Mouse (Mus musculus) liver, embryonic 12.5 days (tissue): ENCODE measurements around the gene Tescl. TPM values are rescaled to one million over a fixed set of nuclear protein-coding genes. Genes with fewer than 3 reads are reported as not detected.

Experiments used
- ATAC-seq: fragments of 200-750 bp; cut with Nextera tagmentation; 2 replicates; pipeline ENCODE4 v1.8.0; 2017; ENCODE audit warnings: moderate number of reproducible peaks, mild to moderate bottlenecking, moderate library complexity
- H3K27ac ChIP-seq: fragments of 300-500 bp; sonication (generic); 2 replicates; pipeline ENCODE4 v1.5.1; 2016; ENCODE audit warnings: mild to moderate bottlenecking
- H3K27me3 ChIP-seq: fragments of 300-500 bp; sonication (generic); replicated peaks from 2 replicates; pipeline ENCODE4 v1.6.1; 2016; ENCODE audit warnings: mild to moderate bottlenecking, moderate library complexity
- H3K36me3 ChIP-seq: fragments of 300-500 bp; sonication (generic); 2 replicates; pipeline ENCODE4 v1.6.1; 2016; ENCODE audit warnings: mild to moderate bottlenecking, moderate library complexity
- H3K4me1 ChIP-seq: fragments of 300-500 bp; sonication (generic); 2 replicates; pipeline ENCODE4 v1.6.1; 2016
- H3K4me2 ChIP-seq: fragments of 300-500 bp; sonication (generic); 2 replicates; pipeline ENCODE4 v1.6.1; 2016; ENCODE audit warnings: mild to moderate bottlenecking, moderate library complexity
- H3K4me3 ChIP-seq: fragments of 300-500 bp; sonication (generic); 2 replicates; pipeline ENCODE4 v1.5.1; 2016; ENCODE audit warnings: mild to moderate bottlenecking, moderate library complexity
- H3K9ac ChIP-seq: fragments of 300-500 bp; sonication (generic); 2 replicates; pipeline ENCODE4 v1.6.1; 2016; ENCODE audit warnings: mild to moderate bottlenecking, moderate library complexity
- H3K9me3 ChIP-seq: fragments of 300-500 bp; sonication (generic); replicated peaks from 2 replicates; pipeline ENCODE4 v1.6.1; 2016; ENCODE audit warnings: mild to moderate bottlenecking, moderate library complexity
- WGBS: fragments of 180-500 bp; shearing (Covaris S2); methylation state at CpG from one replicate; pipeline ENCODE4 v1.1.7; 2016; ENCODE audit not compliant: insufficient replicate concordance; 5-methylcytosine and 5-hydroxymethylcytosine counted together
- polyA plus RNA-seq: library from polyadenylated mRNA; unstranded; fragments of >200 nt; fragmentation: Nextera tagmentation; extraction: Ambion mirVana; gene quantifications from 2 replicates; pipeline ENCODE4 v1.2.1, GENCODE M21; 2016

Gene Tescl
- polyA plus RNA-seq, 1 experiment from 2014 or later = not detected

DNA sequence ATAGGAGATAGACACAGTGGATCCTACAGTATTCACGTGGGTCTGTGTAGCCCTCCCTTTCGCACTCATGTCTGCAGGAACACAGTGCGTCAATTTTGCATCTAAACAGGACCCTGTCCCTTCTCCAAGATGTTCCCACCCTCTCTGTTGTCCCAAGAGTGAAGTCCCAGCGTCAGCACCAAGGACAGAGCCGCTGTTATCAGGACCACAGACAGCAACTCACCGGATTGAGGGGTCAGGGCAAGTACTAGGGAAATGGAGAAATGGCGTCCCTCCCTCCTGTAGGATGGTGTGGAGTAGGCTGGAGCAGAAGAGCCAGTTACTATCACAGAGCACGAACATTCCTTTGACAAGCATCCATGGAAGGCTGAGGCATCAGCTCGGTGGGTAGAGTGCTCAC is 25.5 kb upstream of the Tescl start:
- H3K27ac ChIP-seq = no peak overlapping the region
- H3K9ac ChIP-seq = no peak overlapping the region
- H3K4me1 ChIP-seq = peaks cover 17% of the 10 kb centered on the region
- peaks cover 3% of the 10 kb centered on the region; the same call in 1 of the 2 replicates for H3K9me3 ChIP-seq
- 17% methylated on average over 9 of the region's 9 CpGs for WGBS
- no peak overlapping the region for H3K4me2 ChIP-seq
- no peaks in the 10 kb centered on the region for H3K36me3 ChIP-seq
- peaks cover 31% of the 10 kb centered on the region for H3K27me3 ChIP-seq
- no peak overlapping the region for H3K4me3 ChIP-seq
- no peak for ATAC-seq

DNA sequence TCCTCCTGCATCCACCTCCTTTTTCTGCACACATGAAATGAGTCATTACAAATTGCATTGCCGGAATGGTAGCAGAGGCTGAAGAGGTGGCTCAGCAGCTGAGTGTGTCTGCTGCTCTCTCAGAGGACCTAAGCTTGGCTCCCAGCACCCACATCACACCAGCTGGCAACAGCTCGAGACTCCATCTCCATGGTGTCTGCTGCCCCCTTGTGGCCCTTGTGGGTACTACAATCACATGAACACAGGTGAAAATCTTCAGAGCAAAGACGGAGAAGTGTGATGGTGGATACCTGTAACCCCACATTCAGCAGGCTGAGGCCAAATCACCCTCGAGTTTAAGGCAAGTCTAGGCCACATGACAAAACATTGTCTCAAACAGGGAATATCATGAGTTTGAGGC is 24.2 kb upstream of the Tescl start:
- WGBS = 44% methylated on average over 4 of the region's 4 CpGs
- H3K9me3 ChIP-seq = peaks cover 3% of the 10 kb centered on the region; the same call in 1 of the 2 replicates
- H3K36me3 ChIP-seq = no peaks in the 10 kb centered on the region
- no peak overlapping the region for H3K4me2 ChIP-seq
- H3K4me1 ChIP-seq = peaks cover 3% of the 10 kb centered on the region; the same call in 1 of the 2 replicates
- peaks cover 28% of the 10 kb centered on the region for H3K27me3 ChIP-seq
- ATAC-seq = no peak
- no peak overlapping the region for H3K27ac ChIP-seq
- no peak overlapping the region for H3K4me3 ChIP-seq
- no peak overlapping the region for H3K9ac ChIP-seq

- Histone ChIP-seq H3K27ac (no peak overlapping the region), H3K4me2 (no peak overlapping the region), H3K4me3 (no peak overlapping the region), H3K4me1 (no peaks in the 10 kb centered on the region), H3K9ac (no peak overlapping the region), H3K36me3 (no peaks in the 10 kb centered on the region), H3K9me3 (peaks cover 3% of the 10 kb centered on the region; the same call in 1 of the 2 replicates), H3K27me3 (peaks cover 36% of the 10 kb centered on the region)
- 66% methylated on average over 10 of the region's 10 CpGs for WGBS
- ATAC-seq = no peak
Measured at GRCm38 (mm10) chr7:24356081-24356480, 22.3 kb upstream of the Tescl start.

DNA sequence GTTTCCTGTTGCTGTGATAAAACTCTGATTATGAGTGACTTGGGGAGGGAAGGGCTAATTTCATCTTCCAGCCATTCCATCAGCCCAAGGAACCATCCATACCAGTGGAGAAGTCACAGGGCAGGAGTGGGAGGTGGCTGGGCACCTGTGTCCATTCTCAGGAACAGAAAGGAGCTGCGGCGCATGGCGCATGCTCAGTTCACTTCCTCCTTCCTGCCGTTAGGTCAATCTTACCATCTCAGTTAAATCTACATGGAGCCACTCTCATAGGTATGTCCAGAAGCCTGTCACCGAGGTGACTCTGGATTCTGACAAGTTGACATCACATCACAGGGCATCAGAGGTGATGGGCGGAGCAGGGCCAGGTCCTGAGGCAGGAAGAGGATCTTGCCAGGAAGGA is 21.9 kb upstream of the Tescl start:
- H3K27ac ChIP-seq = no peak overlapping the region
- H3K9ac ChIP-seq = no peak overlapping the region
- 59% methylated on average over 6 of the region's 6 CpGs for WGBS
- no peak overlapping the region for H3K4me3 ChIP-seq
- H3K4me1 ChIP-seq = no peaks in the 10 kb centered on the region
- H3K36me3 ChIP-seq = no peaks in the 10 kb centered on the region
- H3K4me2 ChIP-seq = no peak overlapping the region
- no peak for ATAC-seq
- peaks cover 39% of the 10 kb centered on the region for H3K27me3 ChIP-seq
- H3K9me3 ChIP-seq = peaks cover 3% of the 10 kb centered on the region; the same call in 1 of the 2 replicates

DNA sequence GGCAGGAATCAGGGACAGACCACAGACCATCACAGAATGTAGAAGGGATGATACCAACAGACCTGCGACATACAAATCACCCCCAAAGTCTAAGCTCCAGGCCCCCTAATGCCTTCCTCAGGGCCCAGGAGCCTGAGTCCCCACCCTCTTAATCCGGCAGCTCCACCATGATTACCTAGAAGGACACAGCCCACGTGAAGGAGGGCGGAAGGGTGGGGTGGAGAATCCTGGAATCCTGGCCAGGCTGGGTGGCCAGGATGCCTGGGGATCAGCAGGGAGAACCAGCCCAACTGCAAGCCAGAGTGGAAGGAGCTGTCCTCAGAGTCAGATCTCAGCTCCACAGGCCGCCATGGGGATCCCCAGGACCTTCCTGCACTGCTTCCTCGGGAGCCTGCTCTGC is 15.2 kb upstream of the Tescl start, which contains the start of gene Lypd5:
Gene Lypd5, plus strand, starts transcription at position 301 of the 400 bp plus-strand sequence.
- Histone ChIP-seq H3K27ac (no peak within 1 kb of the TSS), H3K9me3 (no peaks in the 10 kb centered on the region; the same call in 1 of the 2 replicates), H3K27me3 (peaks cover 33% of the 10 kb centered on the region), H3K9ac (no peak within 1 kb of the TSS), H3K4me2 (no peak within 1 kb of the TSS), H3K4me1 (no peaks in the 10 kb centered on the region), H3K4me3 (no peak within 1 kb of the TSS), H3K36me3 (no peaks in the 10 kb centered on the region)
- ATAC-seq = no peak
- WGBS = 35% methylated on average over 6 of the region's 6 CpGs

- ATAC-seq = no peak
Measured at GRCm38 (mm10) chr7:24346444-24346843, 12.7 kb upstream of the Tescl start.

GRCm38 (mm10) chr7:24343701-24344272 is 10.1 kb upstream of the Tescl start:
- H3K27ac ChIP-seq = no peak overlapping the region
- ATAC-seq = no peak
- H3K36me3 ChIP-seq = no peaks in the 10 kb centered on the region
- H3K4me2 ChIP-seq = no peak overlapping the region
- H3K4me1 ChIP-seq = no peaks in the 10 kb centered on the region
- WGBS = 66% methylated on average over 7 of the region's 7 CpGs
- no peaks in the 10 kb centered on the region for H3K27me3 ChIP-seq
- no peaks in the 10 kb centered on the region for H3K9me3 ChIP-seq
- no peak overlapping the region for H3K4me3 ChIP-seq
- no peak overlapping the region for H3K9ac ChIP-seq

More at GRCm38 (mm10) chr7:24346444-24346843, 12.7 kb upstream of the Tescl start:
- Histone ChIP-seq H3K4me2 (no peak overlapping the region), H3K9ac (no peak overlapping the region), H3K27me3 (peaks cover 11% of the 10 kb centered on the region), H3K27ac (no peak overlapping the region), H3K36me3 (no peaks in the 10 kb centered on the region), H3K9me3 (no peaks in the 10 kb centered on the region), H3K4me3 (no peak overlapping the region), H3K4me1 (no peaks in the 10 kb centered on the region)
- WGBS = 51% methylated on average over 5 of the region's 5 CpGs

DNA sequence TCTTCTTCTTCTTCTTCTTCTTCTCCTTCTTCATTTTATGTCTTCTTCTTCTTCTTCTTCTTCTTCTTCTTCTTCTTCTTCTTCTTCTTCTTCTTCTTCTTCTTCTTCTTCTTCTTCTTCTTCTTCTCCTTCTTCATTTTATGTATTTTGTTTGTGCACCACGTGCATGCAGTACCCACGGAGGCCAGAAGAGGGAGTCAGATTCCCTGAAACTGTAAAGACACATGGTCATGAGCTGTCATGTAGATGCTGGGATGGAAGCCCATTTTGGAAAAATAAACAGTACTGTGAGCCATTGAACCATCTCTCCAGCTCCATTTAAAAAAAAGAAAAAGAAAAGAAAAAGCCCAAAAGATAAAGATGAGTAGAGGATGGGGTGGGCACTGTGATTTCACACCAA is 4.5 kb upstream of the Tescl start:
- no peak overlapping the region for H3K4me2 ChIP-seq
- no peaks in the 10 kb centered on the region for H3K4me1 ChIP-seq
- 24% methylated on average over 2 of the region's 2 CpGs for WGBS
- no peak overlapping the region for H3K9ac ChIP-seq
- no peak overlapping the region for H3K4me3 ChIP-seq
- H3K9me3 ChIP-seq = 0 out of 2 replicates have a peak, but pooled peaks cover 4% of the 10 kb centered on the region
- no peak overlapping the region for H3K27ac ChIP-seq
- no peaks in the 10 kb centered on the region for H3K36me3 ChIP-seq
- peaks cover 27% of the 10 kb centered on the region for H3K27me3 ChIP-seq
- no peak for ATAC-seq

GRCm38 (mm10) chr7:24335699-24336309 is 2.1 kb upstream of the Tescl start:
- H3K36me3 ChIP-seq = no peaks in the 10 kb centered on the region
- H3K4me3 ChIP-seq = no peak overlapping the region
- H3K4me2 ChIP-seq = no peak overlapping the region
- ATAC-seq = no peak
- H3K4me1 ChIP-seq = no peaks in the 10 kb centered on the region
- WGBS = 5% methylated on average over 5 of the region's 5 CpGs
- H3K27me3 ChIP-seq = peaks cover 45% of the 10 kb centered on the region
- H3K27ac ChIP-seq = no peak overlapping the region
- no peak overlapping the region for H3K9ac ChIP-seq
- H3K9me3 ChIP-seq = 0 out of 2 replicates have a peak, but pooled peaks cover 4% of the 10 kb centered on the region

DNA sequence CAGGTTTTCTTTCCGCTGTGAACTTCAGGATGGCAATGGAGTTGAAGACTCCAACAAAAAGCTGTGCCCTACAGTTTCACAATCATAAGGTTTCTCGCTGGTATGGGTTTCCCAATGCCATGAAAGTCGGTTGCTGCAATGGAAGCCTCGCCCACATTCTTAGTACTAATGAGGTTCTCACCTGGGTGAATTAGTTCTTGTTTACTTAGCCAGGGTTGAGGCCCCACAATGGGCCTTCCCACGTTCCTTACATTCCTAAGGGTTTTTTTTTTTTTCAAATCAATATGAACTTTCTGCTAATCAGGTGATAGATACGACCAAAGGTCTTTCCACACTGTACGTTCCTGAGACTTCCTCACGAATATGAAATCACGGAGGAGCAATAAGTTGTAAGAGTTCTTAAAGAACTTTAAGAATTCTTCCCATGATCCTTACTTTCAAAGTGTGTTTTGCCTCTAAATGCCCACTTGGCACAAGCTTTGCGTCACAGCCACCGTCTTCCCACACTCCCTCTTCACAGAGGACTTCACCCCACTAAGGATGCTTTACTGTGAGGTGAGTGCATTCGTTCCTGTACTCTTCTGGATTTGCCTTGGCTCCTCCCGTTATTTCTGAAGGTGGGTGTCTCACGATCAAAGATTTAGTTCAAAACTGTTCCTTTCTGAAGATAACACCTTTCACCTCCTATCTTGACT is 6.3 kb downstream of the Tescl start:
- Histone ChIP-seq H3K27me3 (peaks cover 38% of the 10 kb centered on the region), H3K36me3 (no peaks in the 10 kb centered on the region), H3K27ac (no peak overlapping the region), H3K4me3 (no peak overlapping the region), H3K9me3 (peaks cover 8% of the 10 kb centered on the region; the same call in 1 of the 2 replicates), H3K4me2 (no peak overlapping the region), H3K4me1 (no peaks in the 10 kb centered on the region), H3K9ac (no peak overlapping the region)
- 66% methylated on average over 14 of the region's 14 CpGs for WGBS
- ATAC-seq = no peak

DNA sequence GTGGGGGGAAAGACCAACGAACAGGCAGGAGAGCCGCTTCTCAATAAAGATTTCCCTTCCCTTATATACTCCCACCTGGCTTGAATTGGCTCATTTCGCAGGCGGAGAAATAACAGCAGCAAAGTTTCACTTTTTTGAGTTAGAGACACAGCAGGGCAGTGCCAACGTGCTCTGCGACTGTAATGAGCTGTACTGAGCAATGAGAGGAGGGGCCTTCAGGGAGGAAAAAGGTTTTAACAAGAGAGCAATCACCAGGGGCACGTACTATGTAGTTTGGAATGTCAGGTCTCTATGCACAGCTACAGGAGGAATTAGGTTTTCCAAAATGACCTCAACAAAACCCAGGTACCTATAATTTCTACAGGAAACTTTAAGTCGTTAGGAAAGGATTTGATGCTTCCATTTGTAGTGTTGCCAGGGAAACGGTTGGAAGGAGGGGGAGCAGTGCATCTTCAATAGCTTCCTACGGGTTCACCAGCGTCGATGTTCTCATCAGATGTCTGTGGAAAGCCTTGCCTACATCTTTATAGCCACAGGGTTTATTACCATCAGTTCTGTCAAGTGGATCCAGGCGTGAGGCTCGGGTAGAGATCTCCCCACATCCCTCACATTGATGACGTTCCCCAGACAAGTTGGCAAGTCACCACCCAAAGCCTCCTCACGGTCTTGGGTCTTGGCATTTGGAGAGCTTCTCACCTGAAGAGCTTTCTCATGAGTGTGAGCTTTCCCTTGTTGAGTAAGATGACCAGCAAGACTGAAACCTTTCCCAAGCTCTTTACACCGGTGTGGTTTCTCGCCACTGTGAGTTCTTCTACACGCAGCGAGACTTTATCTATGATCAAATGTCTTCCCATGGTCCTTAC is 7.2 kb downstream of the Tescl start:
- Histone ChIP-seq H3K36me3 (no peaks in the 10 kb centered on the region), H3K27me3 (peaks cover 31% of the 10 kb centered on the region), H3K27ac (no peak overlapping the region), H3K4me2 (peak overlapping the region; percentile 44; the same call in 1 of the 2 replicates), H3K9me3 (peaks cover 8% of the 10 kb centered on the region; the same call in 1 of the 2 replicates), H3K4me1 (no peaks in the 10 kb centered on the region), H3K9ac (no peak overlapping the region), H3K4me3 (no peak overlapping the region)
- 43% methylated on average over 20 of the region's 20 CpGs for WGBS
- ATAC-seq = no peak
